Comparison of ENCODE assay signal across 22 mouse cellular contexts in genomic region chr15:31471529-31471928, GRCm38 (mm10). TPM values are rescaled to one million over a fixed set of nuclear protein-coding genes. Genes with fewer than 3 reads are reported as not detected.
"Had no signal": no experiment of that assay in that cellular context is flagged by ENCODE, and none has a peak within 500 bp of the region (broad histone marks: within the 10 kb centered on the region; RNA-seq: fewer than 3 reads in every experiment).

No protein-coding gene starts in this region.

- H3K4me3 ChIP-seq: heart, embryonic 10.5 days; heart, embryonic 12.5 days; hindbrain, embryonic 10.5 days; hindbrain, embryonic 12.5 days; intestine, embryonic 15.5 days; layer of hippocampus, adult 2 months; left cerebral cortex, adult 2 months; limb, embryonic 10.5 days; limb, embryonic 12.5 days had no signal

- H3K4me2 ChIP-seq: heart, embryonic 12.5 days; hindbrain, embryonic 12.5 days; hindbrain, embryonic 14.5 days; intestine, embryonic 15.5 days; limb, embryonic 12.5 days; liver, embryonic 11.5 days had no signal

- H3K4me1 ChIP-seq: heart, embryonic 10.5 days; hindbrain, embryonic 10.5 days; hindbrain, embryonic 12.5 days; intestine, embryonic 15.5 days; limb, embryonic 10.5 days; limb, embryonic 12.5 days had no signal

- DNase-seq: gastrocnemius, postnatal 25 days; heart, adult 18-20 months; heart, postnatal 10 days; heart, postnatal 4 days; kidney, adult 18-20 months; kidney, adult 8-10 months; kidney, postnatal 10 days; kidney, postnatal 25 days; kidney, postnatal 4 days; liver had no signal

- H3K27me3 ChIP-seq: heart, embryonic 12.5 days; hindbrain, embryonic 12.5 days; intestine, embryonic 15.5 days; limb, embryonic 12.5 days had no signal

- H3K27ac ChIP-seq: heart, embryonic 10.5 days; hindbrain, embryonic 10.5 days; hindbrain, embryonic 12.5 days; hindbrain, embryonic 14.5 days; intestine, embryonic 15.5 days; layer of hippocampus, adult 2 months; left cerebral cortex, adult 2 months; limb, embryonic 10.5 days; limb, embryonic 12.5 days had no signal

- H3K9me3 ChIP-seq: heart, embryonic 10.5 days; heart, embryonic 12.5 days; hindbrain, embryonic 10.5 days; hindbrain, embryonic 12.5 days; intestine, embryonic 15.5 days; limb, embryonic 10.5 days; limb, embryonic 12.5 days had no signal

- H3K9ac ChIP-seq: heart, embryonic 12.5 days; hindbrain, embryonic 12.5 days; hindbrain, embryonic 14.5 days; intestine, embryonic 15.5 days; limb, embryonic 12.5 days had no signal

RNA-seq across cellular contexts. Expression of gene Ropn1l, which starts 18.0 kb away (rescaled TPM):
- total RNA-seq: gastrocnemius, postnatal 25 days; heart, adult 18-20 months; heart, postnatal 25 days had no signal
